ENCODE assay signal across 17 mouse cellular contexts in the genomic region with DNA sequence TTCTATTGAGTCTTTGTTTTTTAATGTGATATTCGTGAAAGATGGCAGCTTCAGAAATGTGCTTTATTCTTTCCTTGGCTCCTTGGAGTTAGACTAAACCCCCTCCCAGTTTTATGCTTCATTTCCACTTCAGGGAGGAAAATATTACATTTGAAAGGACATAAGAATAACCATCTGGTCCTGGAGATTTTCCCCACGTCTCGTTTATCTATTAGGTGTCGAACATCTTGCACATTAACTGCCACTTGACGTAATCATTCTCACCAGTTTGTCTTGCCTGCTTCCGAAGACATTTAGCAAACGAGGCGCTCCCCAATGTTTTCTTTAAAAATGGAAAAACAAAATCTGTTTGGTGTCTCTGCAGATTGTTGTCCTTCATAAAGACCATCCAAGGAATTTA.
"Had no signal": no experiment of that assay in that cellular context is flagged by ENCODE, and none has a peak within 500 bp of the region (broad histone marks: within the 10 kb centered on the region; RNA-seq: fewer than 3 reads in every experiment).

No protein-coding gene starts in this region.

- H3K9ac ChIP-seq: kidney, embryonic 15.5 days; liver, embryonic 15.5 days; neural tube, embryonic 15.5 days had no signal

- H3K27ac ChIP-seq: kidney, embryonic 15.5 days; left cerebral cortex, adult 2 months; limb, embryonic 10.5 days; liver, embryonic 15.5 days; neural tube, embryonic 15.5 days had no signal

- H3K9me3 ChIP-seq: kidney, embryonic 15.5 days; limb, embryonic 10.5 days; liver, embryonic 15.5 days; neural tube, embryonic 15.5 days had no signal

- ATAC-seq: lung, postnatal 0 days; midbrain, embryonic 16.5 days had no signal

- H3K27me3 ChIP-seq: kidney, embryonic 15.5 days; liver, embryonic 15.5 days; neural tube, embryonic 15.5 days had no signal

- DNase-seq: kidney, adult 2 months; kidney, postnatal 14 days; lung, adult 2 months; lung, postnatal 36 days; right cerebral cortex, postnatal 4 days; spleen, adult 18-20 months; thymus, adult 18-20 months; thymus, postnatal 14 days had no signal

- H3K4me1 ChIP-seq: kidney, embryonic 15.5 days; limb, embryonic 10.5 days; liver, embryonic 15.5 days had no signal

- H3K4me3 ChIP-seq: kidney, embryonic 15.5 days; left cerebral cortex, adult 2 months; limb, embryonic 10.5 days; liver, embryonic 15.5 days; myocyte; neural tube, embryonic 15.5 days had no signal

- H3K36me3 ChIP-seq: kidney, embryonic 15.5 days; limb, embryonic 10.5 days; liver, embryonic 15.5 days; neural tube, embryonic 15.5 days had no signal

- H3K4me2 ChIP-seq: kidney, embryonic 15.5 days; liver, embryonic 11.5 days; liver, embryonic 15.5 days; neural tube, embryonic 15.5 days had no signal
